Mouse (Mus musculus) C2C12 (cell line): ENCODE results near the gene Sart3. TPM values are rescaled to one million over a fixed set of nuclear protein-coding genes. Genes with fewer than 3 reads are reported as not detected.
A peak's percentile ranks its signal among the peaks of the same experiment; 100 is the strongest.

ENCODE experiments used
- H3K27me3 ChIP-seq: one replicate; pipeline ENCODE4 v1.6.1; 2011; ENCODE audit not compliant: control insufficient read depth, insufficient read depth, insufficient read length
- H3K36me3 ChIP-seq: one replicate; pipeline ENCODE4 v1.6.1; 2011; ENCODE audit not compliant: control insufficient read depth, insufficient read depth
- H3K4me3 ChIP-seq: one replicate; pipeline ENCODE4 v1.5.1; 2011; ENCODE audit warnings: mild to moderate bottlenecking, control low read depth; ENCODE audit not compliant: poor library complexity, insufficient read depth, severe bottlenecking
- H3K79me2 ChIP-seq: one replicate; pipeline ENCODE4 v1.6.1; 2011; ENCODE audit not compliant: control insufficient read depth, insufficient read depth
- H3K79me3 ChIP-seq: one replicate; pipeline ENCODE4 v1.6.1; 2011; ENCODE audit warnings: low read depth, control low read depth
- H3ac ChIP-seq: one replicate; pipeline ENCODE3; 2011; ENCODE audit warnings: low read depth; ENCODE audit not compliant: control insufficient read depth, insufficient read length
- CEBPB ChIP-seq: IDR thresholded peaks from one replicate; pipeline ENCODE4 v1.6.1; 2011; ENCODE audit warnings: low read depth, mild to moderate bottlenecking, control low read depth, moderate library complexity
- CTCF ChIP-seq: IDR thresholded peaks from one replicate; pipeline ENCODE4 v1.5.1; 2011; ENCODE audit not compliant: control insufficient read depth, insufficient read depth, insufficient read length
- FOSL1 ChIP-seq: IDR thresholded peaks from one replicate; pipeline ENCODE4 v1.8.0; 2011; ENCODE audit warnings: mild to moderate bottlenecking, low read length; ENCODE audit not compliant: poor library complexity, insufficient read depth, severe bottlenecking
- MAX ChIP-seq: IDR thresholded peaks from one replicate; pipeline ENCODE4 v1.6.1; 2011; ENCODE audit warnings: mild to moderate bottlenecking, control low read depth
- MYOD1 ChIP-seq: IDR thresholded peaks from one replicate; pipeline ENCODE4 v1.6.1; 2011; ENCODE audit warnings: low read depth; ENCODE audit not compliant: control insufficient read depth, insufficient read length
- MYOG ChIP-seq: IDR thresholded peaks from one replicate; pipeline ENCODE4 v1.6.1; 2011; ENCODE audit not compliant: control insufficient read depth, insufficient read length; ENCODE audit errors: extremely low read depth
- USF1 ChIP-seq: IDR thresholded peaks from one replicate; pipeline ENCODE4 v1.6.1; 2011; ENCODE audit warnings: low read depth, mild to moderate bottlenecking, control low read depth, moderate library complexity
- polyA plus RNA-seq: library from polyadenylated mRNA; unstranded; fragments of >200 nt; fragmentation: generic; extraction: Trizol; gene quantifications from one replicate; pipeline ENCODE4 v1.2.1, GENCODE M21; 2012; ENCODE audit warnings: missing spikeins

The Sart3 gene
- polyA plus RNA-seq, 1 experiment = 53.4 TPM

GRCm38 (mm10) chr5:113735345-113736112 is 36.8 kb downstream of the Sart3 start, which contains the start of gene Ficd:
Ficd (plus strand) TSS chr5:113735803.
- peak within 1 kb of the TSS; percentile 49 for H3K4me3 ChIP-seq
- H3ac ChIP-seq = peak within 1 kb of the TSS; percentile 62
- H3K79me2 ChIP-seq = no peaks in the 10 kb centered on the region

GRCm38 (mm10) chr5:113735023-113735344 is 37.3 kb downstream of the Sart3 start:
- peaks cover 5% of the 10 kb centered on the region for H3K27me3 ChIP-seq
- no peak for TF ChIP-seq CEBPB
- no peak for TF ChIP-seq MYOG
- no peak for TF ChIP-seq MYOD1
- TF ChIP-seq CTCF = no peak
- TF ChIP-seq FOSL1 = no peak
- no peak for TF ChIP-seq MAX
- TF ChIP-seq USF1 = no peak
- H3K36me3 ChIP-seq = peaks cover 9% of the 10 kb centered on the region
- H3K79me3 ChIP-seq = no peaks in the 10 kb centered on the region
- H3K79me2 ChIP-seq = no peaks in the 10 kb centered on the region
- H3K4me3 ChIP-seq = peak overlapping the region; percentile 16
- peak overlapping the region; percentile 62 for H3ac ChIP-seq

More at GRCm38 (mm10) chr5:113735345-113736112, 36.8 kb downstream of the Sart3 start, which contains the start of gene Ficd:
- no peaks in the 10 kb centered on the region for H3K79me3 ChIP-seq
- peaks cover 11% of the 10 kb centered on the region for H3K36me3 ChIP-seq
- H3K27me3 ChIP-seq = no peaks in the 10 kb centered on the region
- TF ChIP-seq MAX = peak; percentile 14
- TF ChIP-seq FOSL1 = no peak

DNA sequence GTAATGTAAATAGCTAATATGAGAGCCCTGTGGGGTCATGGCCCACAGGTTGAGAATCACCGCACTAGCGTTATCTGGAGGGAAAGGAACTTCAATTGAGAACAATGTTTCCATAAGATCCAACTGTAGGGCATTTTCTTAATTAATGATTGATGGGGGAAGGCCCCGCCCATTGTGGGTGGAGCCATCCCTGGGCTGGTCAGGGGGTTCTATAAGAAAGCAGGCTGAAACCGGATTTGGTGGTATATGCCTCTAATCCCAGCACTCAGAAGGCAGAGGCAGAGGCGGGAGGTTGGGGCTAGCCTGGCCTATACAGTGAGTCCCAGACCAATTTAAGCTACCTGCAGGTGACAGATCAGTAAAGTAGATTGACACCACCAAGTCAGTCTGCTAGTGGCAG is 37.9 kb downstream of the Sart3 start:
- Histone ChIP-seq H3K79me2 (no peaks in the 10 kb centered on the region), H3K79me3 (no peaks in the 10 kb centered on the region), H3ac (no peak overlapping the region), H3K4me3 (no peak overlapping the region), H3K27me3 (peaks cover 6% of the 10 kb centered on the region), H3K36me3 (peaks cover 3% of the 10 kb centered on the region)
- TF ChIP-seq MYOD1 (no peak), MAX (no peak), CTCF (no peak), FOSL1 (no peak), MYOG (no peak), USF1 (no peak), CEBPB (no peak)

DNA sequence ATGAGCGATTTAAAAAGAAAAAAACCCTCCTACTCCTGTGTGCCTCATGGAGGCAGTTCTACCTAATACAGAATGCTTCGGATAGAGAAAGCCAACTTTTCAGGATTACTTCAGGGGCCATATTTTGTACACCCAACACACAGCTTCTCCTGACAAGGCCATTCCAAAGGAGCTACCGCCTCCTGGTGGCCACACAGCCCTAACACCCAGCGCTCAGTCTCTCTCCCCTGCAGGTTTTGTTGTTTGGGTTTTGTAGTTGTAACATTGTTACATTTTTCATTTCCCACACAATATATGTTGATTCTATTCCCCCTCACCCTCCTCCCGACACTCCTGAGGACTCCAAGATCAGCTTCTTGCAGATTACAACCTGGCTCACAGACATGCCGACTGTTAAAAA is 40.1 kb downstream of the Sart3 start:
- Histone ChIP-seq H3K4me3 (no peak overlapping the region), H3K79me2 (no peaks in the 10 kb centered on the region), H3ac (no peak overlapping the region), H3K36me3 (no peaks in the 10 kb centered on the region), H3K79me3 (no peaks in the 10 kb centered on the region), H3K27me3 (peaks cover 24% of the 10 kb centered on the region)
- TF ChIP-seq MYOG (no peak), CTCF (peak; percentile 55)

DNA sequence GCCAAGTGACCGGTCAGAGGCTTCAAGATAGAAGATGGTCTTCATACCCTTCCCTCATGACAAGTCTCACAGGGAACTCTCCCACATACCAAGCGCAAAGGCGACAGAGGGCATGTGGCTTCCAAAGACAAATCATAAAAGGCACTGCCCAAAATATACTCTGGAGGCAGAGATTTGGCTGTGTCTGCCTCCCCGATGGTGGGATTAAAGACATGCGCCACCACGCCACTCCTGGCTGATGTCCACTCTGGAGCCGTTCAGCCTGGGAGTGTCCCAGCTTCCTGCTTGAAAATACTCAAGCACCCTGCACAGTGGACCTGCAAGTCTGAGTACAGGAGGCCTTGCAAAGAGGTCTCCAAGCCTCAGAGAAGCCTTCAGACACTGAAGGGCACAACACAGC is 41.1 kb downstream of the Sart3 start:
- H3K79me2 ChIP-seq = no peaks in the 10 kb centered on the region
- H3K79me3 ChIP-seq = no peaks in the 10 kb centered on the region
- no peak overlapping the region for H3K4me3 ChIP-seq
- no peak overlapping the region for H3ac ChIP-seq
- H3K36me3 ChIP-seq = no peaks in the 10 kb centered on the region
- no peak for TF ChIP-seq MYOG
- no peak for TF ChIP-seq USF1
- TF ChIP-seq MYOD1 = no peak
- TF ChIP-seq FOSL1 = no peak
- no peak for TF ChIP-seq CEBPB
- TF ChIP-seq MAX = no peak
- TF ChIP-seq CTCF = no peak
- peaks cover 34% of the 10 kb centered on the region for H3K27me3 ChIP-seq

DNA sequence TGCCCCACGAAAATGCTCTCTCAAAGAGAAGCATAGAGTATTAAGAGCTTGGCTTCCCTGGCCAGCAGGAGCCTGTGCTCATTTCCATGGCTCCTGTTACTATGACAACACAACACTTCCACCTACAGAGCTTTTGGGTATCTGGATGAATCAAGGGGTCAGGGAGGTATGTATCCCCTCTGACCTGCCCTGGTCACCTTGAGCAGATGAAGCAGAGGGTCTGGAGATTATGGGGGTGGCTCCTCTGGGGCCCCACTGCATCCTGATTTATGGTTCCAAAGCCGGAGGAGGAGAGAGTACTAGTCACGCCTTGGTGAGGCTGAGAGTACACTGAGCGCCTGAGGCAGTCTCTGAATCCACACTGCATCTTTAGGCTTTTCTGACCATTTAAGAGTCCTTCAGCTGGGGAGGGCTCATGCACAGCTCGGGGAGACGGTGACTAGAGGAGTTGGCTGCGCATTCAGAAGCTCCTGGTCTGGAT is 41.6 kb downstream of the Sart3 start:
- no peak for TF ChIP-seq FOSL1
- TF ChIP-seq CTCF = no peak
- TF ChIP-seq CEBPB = no peak
- no peak for TF ChIP-seq MAX
- TF ChIP-seq MYOG = no peak
- no peak for TF ChIP-seq USF1
- no peak for TF ChIP-seq MYOD1
- H3K79me2 ChIP-seq = no peaks in the 10 kb centered on the region

More for the DNA sequence above, 41.6 kb downstream of the Sart3 start:
- H3K36me3 ChIP-seq = no peaks in the 10 kb centered on the region
- H3K79me3 ChIP-seq = no peaks in the 10 kb centered on the region
- no peak overlapping the region for H3ac ChIP-seq
- no peak overlapping the region for H3K4me3 ChIP-seq
- H3K27me3 ChIP-seq = peaks cover 37% of the 10 kb centered on the region
